Mouse (Mus musculus) olfactory bulb, adult 2 months (tissue): ENCODE data around the gene Cbx7. TPM values are rescaled to one million over a fixed set of nuclear protein-coding genes. Genes with fewer than 3 reads are reported as not detected.
A peak's percentile ranks its signal among the peaks of the same experiment; 100 is the strongest.

Experiments used
- H3K27ac ChIP-seq: fragments of 200-500 bp; 2 replicates; pipeline ENCODE4 v1.5.1; 2012; ENCODE audit warnings: low read depth, low read length; ENCODE audit not compliant: insufficient read depth
- H3K4me1 ChIP-seq: fragments of 200-500 bp; 2 replicates; pipeline ENCODE4 v1.6.1; 2012; ENCODE audit warnings: low read length; ENCODE audit not compliant: control insufficient read depth, insufficient read depth
- H3K4me3 ChIP-seq: fragments of 200-500 bp; 2 replicates; pipeline ENCODE4 v1.5.1; 2012; ENCODE audit warnings: mild to moderate bottlenecking, low read depth, low read length, moderate library complexity; ENCODE audit not compliant: insufficient read depth
- CTCF ChIP-seq: fragments of 200-500 bp; IDR thresholded peaks from 2 replicates; pipeline ENCODE4 v1.5.1; 2012; ENCODE audit warnings: low read depth, mild to moderate bottlenecking, low read length, moderate library complexity; ENCODE audit not compliant: insufficient read depth
- POLR2A ChIP-seq: fragments of 200-500 bp; IDR thresholded peaks from 2 replicates; pipeline ENCODE4 v1.6.1; 2012; ENCODE audit warnings: mild to moderate bottlenecking, low read depth, low read length, moderate library complexity; ENCODE audit not compliant: insufficient read depth
- WGBS: fragments of 180-500 bp; shearing (Covaris S2); methylation state at CpG from one replicate; pipeline ENCODE4 v1.1.7; 2018; 5-methylcytosine and 5-hydroxymethylcytosine counted together
- polyA plus RNA-seq: library from polyadenylated mRNA; stranded (reverse); fragments of >200 nt; gene quantifications from 2 replicates; pipeline ENCODE4 v1.2.4, GENCODE M21; 2012; ENCODE audit warnings: low replicate concordance; ENCODE audit not compliant: missing spikeins, insufficient read depth, insufficient read length

The Cbx7 gene
- polyA plus RNA-seq, 1 experiment: not detected

- no peak overlapping the region for H3K4me3 ChIP-seq
- H3K27ac ChIP-seq: peak overlapping the region; percentile 76; the same call in 1 of the 2 replicates
- 92% methylated on average over 3 of the region's 3 CpGs for WGBS
- TF ChIP-seq POLR2A (no peak), CTCF (no peak)
- peaks cover 35% of the 10 kb centered on the region for H3K4me1 ChIP-seq
These were observed 42.6 kb downstream of the Cbx7 start for GRCm38 (mm10) chr15:79928316-79928715.

- Histone ChIP-seq H3K4me3 (peak overlapping the region; percentile 53), H3K4me1 (peaks cover 32% of the 10 kb centered on the region), H3K27ac (peak overlapping the region; percentile 76)
- TF ChIP-seq CTCF (no peak), POLR2A (peak; percentile 57; the same call in 1 of the 2 replicates)
- WGBS: under 1% methylated on average over 29 of the region's 29 CpGs
These were observed 43.2 kb downstream of the Cbx7 start for GRCm38 (mm10) chr15:79927637-79928122.

GRCm38 (mm10) chr15:79926856-79927416 is 44.0 kb downstream of the Cbx7 start:
- Histone ChIP-seq H3K4me3 (peak overlapping the region; percentile 53), H3K4me1 (peaks cover 29% of the 10 kb centered on the region), H3K27ac (peak overlapping the region; percentile 66)
- TF ChIP-seq CTCF (no peak), POLR2A (no peak)
- WGBS: 72% methylated on average over 11 of the region's 11 CpGs

GRCm38 (mm10) chr15:79919787-79920186 is 51.1 kb downstream of the Cbx7 start:
- WGBS: 49% methylated on average over 2 of the region's 2 CpGs
- no peaks in the 10 kb centered on the region for H3K4me1 ChIP-seq
- H3K4me3 ChIP-seq: no peak overlapping the region

GRCm38 (mm10) chr15:79918485-79918884 is 52.4 kb downstream of the Cbx7 start:
- Histone ChIP-seq H3K27ac (no peak overlapping the region), H3K4me3 (no peak overlapping the region), H3K4me1 (no peaks in the 10 kb centered on the region)
- TF ChIP-seq CTCF (no peak), POLR2A (no peak)
- 94% methylated on average over 16 of the region's 16 CpGs for WGBS

More at GRCm38 (mm10) chr15:79919787-79920186, 51.1 kb downstream of the Cbx7 start:
- no peak overlapping the region for H3K27ac ChIP-seq
- TF ChIP-seq CTCF: no peak

- 95% methylated on average over 14 of the region's 14 CpGs for WGBS
- H3K27ac ChIP-seq: no peak overlapping the region
- H3K4me1 ChIP-seq: no peaks in the 10 kb centered on the region
- no peak overlapping the region for H3K4me3 ChIP-seq
- TF ChIP-seq CTCF: no peak
- TF ChIP-seq POLR2A: no peak
These were observed 53.7 kb downstream of the Cbx7 start for GRCm38 (mm10) chr15:79917111-79917720.

- TF ChIP-seq POLR2A (no peak), CTCF (no peak)
- no peak overlapping the region for H3K4me3 ChIP-seq
- WGBS: 71% methylated on average over 5 of the region's 5 CpGs
- H3K27ac ChIP-seq: no peak overlapping the region
- peaks cover 4% of the 10 kb centered on the region; the same call in 1 of the 2 replicates for H3K4me1 ChIP-seq
These were observed 54.8 kb downstream of the Cbx7 start for GRCm38 (mm10) chr15:79916150-79916549.

GRCm38 (mm10) chr15:79914357-79914756 is 56.6 kb downstream of the Cbx7 start:
- no peak overlapping the region for H3K4me3 ChIP-seq
- peaks cover 5% of the 10 kb centered on the region; the same call in 1 of the 2 replicates for H3K4me1 ChIP-seq
- H3K27ac ChIP-seq: no peak overlapping the region
- TF ChIP-seq POLR2A: no peak
- no peak for TF ChIP-seq CTCF
- WGBS: 53% methylated on average over 3 of the region's 3 CpGs

- no peak for TF ChIP-seq CTCF
- TF ChIP-seq POLR2A: no peak
- 86% methylated on average over 6 of the region's 6 CpGs for WGBS
- H3K4me1 ChIP-seq: peaks cover 5% of the 10 kb centered on the region; the same call in 1 of the 2 replicates
These were observed 57.1 kb downstream of the Cbx7 start for GRCm38 (mm10) chr15:79913761-79914346.

More at GRCm38 (mm10) chr15:79913761-79914346, 57.1 kb downstream of the Cbx7 start:
- Histone ChIP-seq H3K4me3 (no peak overlapping the region), H3K27ac (no peak overlapping the region)
